Mouse (Mus musculus) heart, postnatal 4 days (tissue): ENCODE results near the gene Apobec4. TPM values are rescaled to one million over a fixed set of nuclear protein-coding genes. Genes with fewer than 3 reads are reported as not detected.

Experiments used
- total RNA-seq, 2 experiments: library from RNA; stranded (reverse); gene quantifications; 2 replicates each; pipeline ENCODE4 v1.2.3; 2021

Gene Apobec4
- total RNA-seq, 2 experiments from 2014 or later, result not detected

Other genes starting within 250 kb of the Apobec4 start
- gene Rgl1, start 15.8 kb downstream of the Apobec4 start, total RNA-seq, result 10 to 100 TPM; 70.8 to 73.7 TPM
- gene Arpc5, start 16.0 kb downstream of the Apobec4 start, total RNA-seq, result 100 to 1,000 TPM in 1 of 2 experiments, 10 to 100 TPM in 1; 98.7 to 103 TPM
- gene Ncf2, start 49.6 kb downstream of the Apobec4 start, total RNA-seq, result 1 to 10 TPM; 2.1 to 3.0 TPM
- 10 to 100 TPM; 49.7 to 54.8 TPM for gene Smg7, start 152.1 kb downstream of the Apobec4 start, total RNA-seq
- 1 to 10 TPM; 1.2 to 1.5 TPM for gene Nmnat2, start 204.4 kb downstream of the Apobec4 start, total RNA-seq